Mouse (Mus musculus): Measurements from ENCODE around the gene Pdzd9.

Pdzd9 gene

DNA sequence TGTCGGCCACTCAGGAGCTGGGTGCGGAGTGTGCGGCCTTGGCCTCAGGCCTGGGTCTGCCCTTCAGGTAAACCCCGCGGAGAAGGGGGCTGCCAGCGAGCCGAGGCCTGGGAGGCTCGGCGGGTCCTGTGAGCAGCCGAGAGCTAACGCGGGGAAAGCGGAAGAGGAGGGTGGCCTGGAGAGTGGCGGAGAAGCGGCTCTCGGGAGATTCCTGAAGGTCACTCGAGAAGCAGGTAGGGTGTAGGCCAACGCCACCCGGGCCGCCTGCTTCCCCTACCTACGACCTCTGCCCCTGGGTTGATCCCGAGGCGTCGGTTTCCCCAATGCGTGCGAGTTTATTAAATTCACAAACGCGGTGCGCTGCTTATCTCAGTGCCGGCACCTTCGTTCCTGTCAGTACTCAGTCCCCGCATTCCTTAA, 34.8 kb downstream of the Pdzd9 start:
- DNase-seq (ENCODE audit: low read depth): no peak

DNA sequence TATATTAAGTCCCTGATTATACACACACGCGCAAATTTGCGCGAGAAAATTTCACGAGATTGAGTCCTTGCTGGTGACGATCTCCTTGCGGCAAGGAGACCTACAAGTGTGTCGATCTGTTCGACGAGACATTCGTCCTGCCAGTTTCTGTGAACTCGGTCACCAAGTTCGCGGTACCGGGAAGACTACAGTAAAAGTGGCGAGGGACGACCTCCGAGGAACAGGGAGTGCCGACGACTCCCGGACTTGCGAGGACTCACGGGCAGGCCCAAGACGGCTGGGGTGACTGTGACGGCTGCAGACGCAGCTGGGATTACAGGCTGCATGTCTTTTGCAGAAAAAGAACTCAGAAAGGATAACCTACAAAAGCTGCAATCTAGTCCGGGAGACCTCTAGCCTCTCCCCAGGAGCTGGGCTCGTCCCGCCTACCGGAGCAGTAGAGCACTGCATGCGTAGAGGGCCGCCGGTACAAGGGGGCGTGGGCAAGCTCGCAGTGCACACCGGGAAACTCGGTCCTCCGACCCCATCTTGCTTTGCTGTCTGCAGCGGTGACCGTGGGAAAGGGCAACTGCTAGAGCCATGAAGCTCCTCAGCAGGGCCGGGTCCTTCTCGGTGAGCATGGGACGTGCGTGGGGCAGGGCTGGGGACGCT, 35.3 kb downstream of the Pdzd9 start, which contains the start of gene Uqcrc2:
Gene Uqcrc2, plus strand, starts transcription at position 466 of the 651 bp plus-strand sequence.
- peak; percentile 87 for DNase-seq (ENCODE audit: low read depth)

DNA sequence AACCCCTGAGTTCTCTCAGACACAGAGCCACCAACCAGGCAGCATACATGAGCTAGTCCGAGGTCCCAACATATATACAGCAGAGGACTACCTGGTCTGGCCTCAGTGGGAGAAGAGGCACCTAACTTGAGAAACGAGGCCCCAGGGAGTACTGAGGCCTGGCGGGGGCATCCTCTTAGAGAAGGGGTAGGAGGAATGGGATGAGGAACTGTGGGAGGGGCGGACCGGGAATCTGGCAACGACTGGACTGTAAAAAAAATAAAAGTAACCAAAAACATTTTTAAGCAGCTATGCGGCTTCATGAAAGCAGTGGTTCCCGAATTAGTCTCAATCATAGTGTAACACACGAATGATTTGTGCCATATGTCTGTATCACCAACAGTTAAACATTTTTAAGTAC, 35.8 kb downstream of the Pdzd9 start:
- no peak for DNase-seq (ENCODE audit: low read depth)

DNA sequence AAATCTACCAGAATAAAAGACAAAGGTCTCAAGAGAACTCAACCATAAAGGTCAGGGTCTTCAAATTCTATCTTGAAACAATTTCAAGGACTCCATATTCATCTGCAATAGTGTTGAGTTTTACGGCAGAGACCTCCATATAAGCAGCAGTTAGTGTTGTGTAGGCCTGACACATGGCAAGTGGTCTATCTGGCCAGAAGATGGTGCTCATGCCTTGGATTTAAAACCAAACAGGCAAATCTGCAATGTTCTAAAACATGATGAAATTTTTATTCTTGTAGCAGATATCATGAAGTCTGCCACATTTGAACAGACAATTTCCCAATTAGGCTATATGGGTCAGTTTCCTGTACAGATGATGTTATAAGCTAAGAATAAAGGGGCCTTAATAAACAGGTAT, 37.6 kb downstream of the Pdzd9 start:
- DNase-seq (ENCODE audit: low read depth): peak; percentile 85

DNA sequence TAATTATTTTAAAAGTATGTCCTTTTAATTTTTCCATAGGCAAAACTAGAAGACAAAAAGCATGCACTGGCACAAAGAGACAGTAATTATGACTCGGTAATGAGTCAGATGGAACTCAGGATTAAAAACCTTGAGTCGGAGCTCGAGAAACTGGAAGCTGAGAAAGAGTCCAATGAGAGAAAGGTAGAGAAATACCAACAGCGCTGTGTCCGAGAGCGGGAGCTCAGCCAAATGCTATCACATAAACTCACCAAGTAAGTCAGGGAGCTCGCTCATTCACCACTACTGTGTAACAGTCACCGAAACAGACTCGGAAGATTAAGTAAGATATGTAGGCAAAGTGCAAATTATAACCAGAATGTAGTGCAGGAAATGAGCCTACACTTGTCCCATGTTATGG, 49.3 kb downstream of the Pdzd9 start:
- no peak for DNase-seq (ENCODE audit: low read depth)

DNA sequence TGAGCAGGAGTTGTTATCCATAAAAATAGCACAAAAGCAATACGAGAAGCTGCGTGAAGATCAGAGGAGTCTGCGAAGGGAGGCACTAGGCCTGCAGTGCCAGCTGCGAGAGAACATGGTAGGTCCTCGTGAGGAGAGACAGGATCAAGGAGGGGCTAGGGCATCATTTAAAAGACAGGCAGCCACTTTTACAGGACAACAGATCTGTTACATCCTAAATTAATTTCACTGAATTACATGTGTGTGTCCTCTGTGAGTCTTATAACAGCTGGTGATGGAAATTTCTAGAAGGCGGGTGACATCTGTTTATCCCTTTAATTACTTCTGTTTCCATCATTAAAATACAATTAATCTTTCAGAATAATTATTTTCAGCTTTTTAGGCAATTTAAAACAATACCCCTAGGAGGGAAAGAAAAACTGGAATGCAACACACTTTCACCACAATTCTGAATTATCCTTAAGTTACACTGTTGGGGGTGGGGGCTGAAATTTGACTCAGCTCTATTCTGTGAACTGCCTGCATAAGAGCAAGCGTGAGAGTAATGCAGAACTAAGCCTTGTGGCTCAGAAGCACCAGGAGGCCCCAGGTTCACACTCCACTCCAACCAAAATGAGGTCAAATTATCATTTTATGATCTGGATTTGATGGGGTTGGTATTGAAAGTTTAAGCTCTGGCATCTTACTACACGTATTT, 49.9 kb downstream of the Pdzd9 start:
- no peak for DNase-seq (ENCODE audit: low read depth)
